Mouse (Mus musculus) embryonic facial prominence, embryonic 14.5 days (tissue): ENCODE data around the gene Lrig3. TPM values are rescaled to one million over a fixed set of nuclear protein-coding genes. Genes with fewer than 3 reads are reported as not detected.

Experiments
- ATAC-seq: fragments of 200-750 bp; cut with Nextera tagmentation; 2 replicates; pipeline ENCODE4 v1.8.0; 2017; ENCODE audit warnings: low read depth, moderate number of reproducible peaks, moderate TSS enrichment
- DNase-seq: peaks from one replicate; pipeline ENCODE4 v3.0.0-alpha.2; 2015; ENCODE audit warnings: low spot score
- H3K27ac ChIP-seq: fragments of 300-500 bp; sonication (generic); replicated peaks from 2 replicates; pipeline ENCODE4 v1.5.1; 2014; ENCODE audit warnings: low read depth, mild to moderate bottlenecking, low read length, moderate library complexity
- H3K27me3 ChIP-seq: fragments of 300-500 bp; sonication (generic); replicated peaks from 2 replicates; pipeline ENCODE4 v1.6.1; 2014; ENCODE audit warnings: low read length; ENCODE audit not compliant: control insufficient read depth, insufficient read depth
- H3K36me3 ChIP-seq: fragments of 300-500 bp; sonication (generic); 2 replicates; pipeline ENCODE4 v1.6.1; 2014; ENCODE audit warnings: low read length, mixed read lengths; ENCODE audit not compliant: control insufficient read depth, insufficient read depth
- H3K4me1 ChIP-seq: fragments of 300-500 bp; sonication (generic); 2 replicates; pipeline ENCODE4 v1.6.1; 2014; ENCODE audit warnings: antibody characterized with exemption, low read length; ENCODE audit not compliant: control insufficient read depth, insufficient read depth
- H3K4me2 ChIP-seq: fragments of 300-500 bp; sonication (generic); 2 replicates; pipeline ENCODE4 v1.6.1; 2014; ENCODE audit warnings: low read depth, mild to moderate bottlenecking, low read length, moderate library complexity, mixed read lengths
- H3K4me3 ChIP-seq: fragments of 300-500 bp; sonication (generic); 2 replicates; pipeline ENCODE4 v1.5.1; 2014; ENCODE audit warnings: low read depth, mild to moderate bottlenecking, low read length
- H3K9ac ChIP-seq: fragments of 300-500 bp; sonication (generic); 2 replicates; pipeline ENCODE4 v1.6.1; 2014; ENCODE audit warnings: low read depth, mild to moderate bottlenecking, low read length, moderate library complexity, mixed read lengths
- H3K9me3 ChIP-seq: fragments of 300-500 bp; sonication (generic); 2 replicates; pipeline ENCODE4 v1.6.1; 2016; ENCODE audit warnings: low read length; ENCODE audit not compliant: control insufficient read depth
- WGBS: fragments of 180-500 bp; shearing (Covaris S2); extraction: QIAGEN DNeasy Blood & Tissue Kit; methylation state at CpG from one replicate; pipeline ENCODE4 v1.1.7; 2014; 5-methylcytosine and 5-hydroxymethylcytosine counted together
- polyA plus RNA-seq: library from polyadenylated mRNA; unstranded; fragments of >200 nt; fragmentation: Nextera tagmentation; extraction: Ambion mirVana; gene quantifications from 2 replicates; pipeline ENCODE4 v1.2.1, GENCODE M21; 2014

The Lrig3 gene
- polyA plus RNA-seq, 1 experiment from 2014 or later, result 23.6 TPM

DNA sequence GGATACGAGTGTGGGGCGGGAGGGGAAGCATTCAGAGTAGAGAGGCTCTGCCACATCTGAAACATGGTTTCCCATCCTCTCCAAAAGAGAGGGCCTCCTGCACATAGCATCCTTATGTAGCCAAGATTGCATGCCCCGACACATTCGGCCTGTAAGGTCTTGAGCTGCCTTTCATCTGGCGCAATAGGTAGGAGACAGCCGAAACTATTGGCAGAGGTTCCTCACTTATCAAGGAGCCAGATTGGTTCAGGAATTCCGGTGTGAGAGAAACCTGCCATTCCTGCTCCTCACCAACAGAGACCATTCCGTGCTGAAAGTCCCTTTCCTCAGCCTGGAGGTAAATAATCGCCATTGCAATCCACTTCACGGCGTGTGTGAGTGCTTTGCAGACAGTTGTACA is 22.1 kb downstream of the Lrig3 start:
- Histone ChIP-seq H3K9me3 (no peaks in the 10 kb centered on the region), H3K9ac (no peak overlapping the region), H3K4me2 (no peak overlapping the region), H3K36me3 (peaks cover 32% of the 10 kb centered on the region), H3K4me3 (no peak overlapping the region), H3K4me1 (peaks cover 37% of the 10 kb centered on the region), H3K27me3 (no peaks in the 10 kb centered on the region), H3K27ac (peak overlapping the region; percentile 49)
- DNase-seq (peak; percentile 72), ATAC-seq (no peak; the same call in 1 of the 2 replicates)
- WGBS, result 71% methylated on average over 11 of the region's 11 CpGs

DNA sequence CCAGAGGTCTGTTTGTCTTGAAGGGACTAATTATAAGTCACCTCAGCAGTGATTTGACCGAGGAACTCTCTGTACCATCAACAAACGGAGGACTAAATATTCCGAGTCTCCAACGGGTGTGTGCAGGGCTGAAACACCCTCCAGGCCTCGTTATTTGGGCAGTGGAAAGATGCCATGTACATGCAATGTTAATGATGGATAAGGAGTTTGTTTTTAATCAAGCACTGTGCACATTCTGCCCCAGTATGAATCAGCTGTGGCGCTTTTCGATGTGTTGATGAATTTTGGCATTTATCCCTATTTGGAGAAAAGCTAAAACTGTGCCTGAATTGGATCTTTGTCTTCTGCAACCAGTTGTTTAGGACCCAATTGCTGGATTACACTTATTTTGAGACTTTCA is 23.9 kb downstream of the Lrig3 start:
- Histone ChIP-seq H3K4me2 (no peak overlapping the region), H3K4me1 (peaks cover 29% of the 10 kb centered on the region), H3K4me3 (no peak overlapping the region), H3K27ac (0 out of 2 replicates have a peak overlapping the region, but pooled peaks have one; percentile 30), H3K9ac (no peak overlapping the region), H3K27me3 (no peaks in the 10 kb centered on the region), H3K9me3 (no peaks in the 10 kb centered on the region), H3K36me3 (peaks cover 33% of the 10 kb centered on the region)
- 48% methylated on average over 7 of the region's 7 CpGs for WGBS
- ATAC-seq, result no peak
- no peak for DNase-seq

DNA sequence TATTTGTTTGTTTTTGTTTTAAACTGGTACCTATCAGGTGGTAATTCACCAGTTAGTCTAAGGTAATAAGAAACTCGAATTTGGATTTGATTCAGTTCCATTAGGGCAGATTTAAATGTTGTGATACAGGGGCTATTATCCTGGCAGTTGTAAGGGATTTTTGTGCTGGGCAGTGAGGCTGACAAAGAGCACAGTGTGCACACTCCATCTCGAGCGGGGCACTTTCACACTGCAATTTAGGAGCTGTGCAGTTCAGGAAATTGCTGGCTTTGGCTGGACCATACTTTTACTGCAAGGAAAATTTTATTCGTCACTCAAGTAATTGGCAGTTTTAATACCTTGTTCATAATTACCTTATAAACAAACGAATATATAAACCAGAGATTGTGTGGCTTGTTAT is 24.4 kb downstream of the Lrig3 start:
- DNase-seq, result no peak
- H3K4me2 ChIP-seq, result no peak overlapping the region
- no peak overlapping the region for H3K9ac ChIP-seq
- H3K4me3 ChIP-seq, result no peak overlapping the region
- H3K27me3 ChIP-seq, result no peaks in the 10 kb centered on the region
- H3K27ac ChIP-seq, result no peak overlapping the region; the same call in 1 of the 2 replicates
- H3K36me3 ChIP-seq, result peaks cover 38% of the 10 kb centered on the region
- no peaks in the 10 kb centered on the region for H3K9me3 ChIP-seq
- no peak for ATAC-seq
- WGBS, result 40% methylated on average over 5 of the region's 5 CpGs
- H3K4me1 ChIP-seq, result peaks cover 28% of the 10 kb centered on the region

DNA sequence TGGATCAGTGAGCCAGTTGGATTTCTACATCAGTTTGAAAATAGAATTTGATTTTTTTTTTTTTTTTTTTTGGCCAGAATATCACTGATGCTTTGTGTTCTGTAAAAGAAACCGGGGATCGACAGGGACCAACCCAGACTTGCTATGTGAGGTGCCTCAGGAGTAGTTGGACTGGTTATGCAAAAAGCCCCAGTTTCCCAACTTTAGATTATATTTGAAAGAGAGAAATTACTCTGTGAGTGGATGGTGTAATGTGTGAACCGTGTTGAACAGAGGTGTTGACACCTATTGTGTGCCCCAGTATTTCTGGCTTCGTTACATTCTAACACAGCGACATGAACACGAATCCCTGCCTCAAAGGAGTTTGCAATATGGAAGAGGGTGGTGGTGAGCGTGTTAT is 25.9 kb downstream of the Lrig3 start:
- peak; percentile 74 for DNase-seq
- Histone ChIP-seq H3K4me3 (no peak overlapping the region), H3K9ac (no peak overlapping the region), H3K27me3 (no peaks in the 10 kb centered on the region), H3K9me3 (no peaks in the 10 kb centered on the region), H3K4me1 (peaks cover 24% of the 10 kb centered on the region), H3K36me3 (peaks cover 49% of the 10 kb centered on the region), H3K27ac (peak overlapping the region; percentile 63), H3K4me2 (no peak overlapping the region)
- ATAC-seq, result peak; percentile 62
- WGBS, result 80% methylated on average over 7 of the region's 7 CpGs

DNA sequence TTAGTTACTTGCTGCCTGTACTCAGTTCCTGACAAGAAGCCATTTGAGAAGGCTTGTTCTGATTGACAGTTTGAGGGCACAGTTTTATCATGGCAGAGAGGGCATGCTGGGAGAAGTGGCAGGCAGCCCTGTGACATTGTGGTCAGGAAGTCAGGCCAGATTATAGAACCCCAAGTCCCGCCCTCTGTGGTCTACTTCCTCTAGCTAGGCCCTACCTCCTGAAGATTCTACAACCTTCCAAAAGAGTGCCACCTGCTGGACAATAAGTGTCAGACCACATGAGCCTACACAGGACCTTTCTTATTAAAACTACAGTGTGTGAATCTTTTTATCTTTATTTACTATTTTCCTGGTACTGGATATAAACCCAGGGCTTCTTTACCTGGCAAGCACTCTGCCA is 28.9 kb downstream of the Lrig3 start:
- peak; percentile 80 for DNase-seq
- Histone ChIP-seq H3K4me3 (no peak overlapping the region), H3K4me2 (no peak overlapping the region), H3K27ac (no peak overlapping the region), H3K4me1 (peaks cover 15% of the 10 kb centered on the region), H3K9ac (no peak overlapping the region), H3K36me3 (peaks cover 55% of the 10 kb centered on the region), H3K27me3 (no peaks in the 10 kb centered on the region), H3K9me3 (no peaks in the 10 kb centered on the region)
- no peak for ATAC-seq
- 100% methylated on average over 1 of the region's 1 CpGs for WGBS

DNA sequence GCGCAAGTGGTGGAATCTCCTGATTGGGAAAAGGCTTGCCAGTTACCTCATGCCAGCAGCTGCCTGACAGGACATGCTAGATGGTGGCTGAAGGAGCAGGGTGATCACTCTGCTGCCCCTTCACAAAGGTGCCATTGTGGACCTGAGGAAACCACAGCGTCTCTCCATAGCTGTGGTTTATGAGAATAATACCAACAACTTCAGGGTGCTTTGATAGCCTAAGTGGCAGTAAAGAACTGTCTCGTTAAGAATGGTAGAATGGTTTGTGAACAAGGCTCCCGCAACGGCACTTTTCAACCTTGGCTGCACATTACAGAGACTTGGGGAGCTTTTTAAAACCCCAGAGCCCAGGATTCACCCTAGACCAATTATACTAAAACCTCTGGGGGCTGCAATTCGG is 29.7 kb downstream of the Lrig3 start:
- H3K27me3 ChIP-seq, result no peaks in the 10 kb centered on the region
- DNase-seq (no peak), ATAC-seq (no peak)
- 83% methylated on average over 6 of the region's 6 CpGs for WGBS
- no peak overlapping the region for H3K9ac ChIP-seq
- H3K4me2 ChIP-seq, result no peak overlapping the region
- peaks cover 63% of the 10 kb centered on the region for H3K36me3 ChIP-seq
- no peaks in the 10 kb centered on the region for H3K9me3 ChIP-seq
- no peak overlapping the region for H3K27ac ChIP-seq
- H3K4me1 ChIP-seq, result peaks cover 14% of the 10 kb centered on the region
- no peak overlapping the region for H3K4me3 ChIP-seq

DNA sequence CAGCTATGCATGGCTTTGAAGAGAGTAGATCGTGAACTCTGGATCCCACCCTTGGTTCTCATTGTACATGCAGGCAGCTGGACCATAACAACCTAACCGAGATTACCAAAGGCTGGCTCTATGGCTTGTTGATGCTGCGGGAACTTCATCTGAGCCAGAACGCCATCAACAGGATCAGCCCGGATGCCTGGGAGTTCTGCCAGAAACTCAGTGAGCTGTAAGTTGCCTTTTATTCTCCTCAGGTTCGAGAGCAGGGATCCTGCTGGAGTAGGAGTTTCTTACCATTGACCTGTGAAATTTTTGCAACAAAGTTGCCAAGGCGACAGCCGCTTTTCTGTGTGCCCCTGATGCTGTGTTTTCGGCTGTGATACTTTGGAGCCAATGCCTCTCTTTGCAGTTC is 31.0 kb downstream of the Lrig3 start:
- ATAC-seq, result peak; percentile 28; the same call in 1 of the 2 replicates
- WGBS, result 59% methylated on average over 9 of the region's 9 CpGs
- peaks cover 74% of the 10 kb centered on the region for H3K36me3 ChIP-seq

DNA sequence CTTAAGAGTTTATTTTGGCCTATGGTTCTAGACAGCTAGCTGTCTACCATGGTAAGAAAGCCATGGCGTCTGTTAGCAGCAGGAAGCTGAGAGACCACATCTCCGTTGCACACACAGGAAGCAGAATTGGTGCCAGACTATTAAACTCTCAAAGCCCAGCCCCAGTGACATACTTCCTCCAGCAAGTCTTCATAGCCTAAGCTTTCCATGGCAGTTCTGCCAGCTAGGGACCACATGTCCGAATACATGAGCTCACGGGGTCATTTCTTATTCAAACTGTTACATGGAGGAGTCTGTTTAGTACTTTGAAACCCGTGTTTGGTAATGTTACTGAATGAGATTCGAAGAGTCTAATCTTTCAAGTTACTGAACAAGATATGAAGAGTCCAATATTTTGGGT is 33.6 kb downstream of the Lrig3 start:
- H3K9me3 ChIP-seq, result no peaks in the 10 kb centered on the region
- H3K36me3 ChIP-seq, result peaks cover 91% of the 10 kb centered on the region
- no peak overlapping the region for H3K4me2 ChIP-seq
- H3K4me1 ChIP-seq, result peaks cover 11% of the 10 kb centered on the region; the same call in 1 of the 2 replicates
- H3K27me3 ChIP-seq, result no peaks in the 10 kb centered on the region
- DNase-seq (no peak), ATAC-seq (no peak)
- 96% methylated on average over 6 of the region's 6 CpGs for WGBS
- no peak overlapping the region for H3K27ac ChIP-seq
- H3K4me3 ChIP-seq, result no peak overlapping the region
- H3K9ac ChIP-seq, result no peak overlapping the region

More for the DNA sequence above, 31.0 kb downstream of the Lrig3 start:
- Histone ChIP-seq H3K27me3 (no peaks in the 10 kb centered on the region), H3K4me3 (no peak overlapping the region), H3K4me2 (no peak overlapping the region), H3K27ac (no peak overlapping the region), H3K4me1 (peaks cover 10% of the 10 kb centered on the region; the same call in 1 of the 2 replicates), H3K9me3 (no peaks in the 10 kb centered on the region), H3K9ac (no peak overlapping the region)
- peak; percentile 70 for DNase-seq

DNA sequence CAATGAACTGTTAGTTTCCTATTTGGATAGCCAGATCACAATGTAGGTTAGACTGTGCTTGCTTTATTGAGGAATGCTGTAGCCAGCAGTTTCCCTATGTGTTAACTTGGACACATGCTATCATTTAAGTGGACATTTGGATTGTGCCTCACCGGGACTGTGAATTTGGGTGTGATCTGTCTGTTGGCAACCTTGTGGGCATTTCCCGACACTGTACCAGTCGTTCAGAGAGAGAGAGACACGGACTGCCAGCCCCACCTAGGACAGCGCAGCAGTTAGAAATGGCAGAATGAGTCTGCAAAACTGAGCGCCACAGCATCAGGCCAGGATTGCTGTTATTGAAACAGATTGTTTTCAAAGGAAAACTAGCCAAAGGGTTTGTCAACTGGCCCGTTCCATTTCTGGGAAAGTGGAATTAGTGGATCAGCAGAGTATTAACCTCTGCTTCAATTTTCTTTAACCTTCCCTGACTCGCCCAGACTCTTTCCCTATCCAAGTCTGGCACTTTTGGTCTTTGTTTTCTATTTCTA is 35.0 kb downstream of the Lrig3 start:
- DNase-seq (no peak), ATAC-seq (no peak)
- peaks cover 11% of the 10 kb centered on the region; the same call in 1 of the 2 replicates for H3K4me1 ChIP-seq
- no peaks in the 10 kb centered on the region for H3K9me3 ChIP-seq
- H3K4me3 ChIP-seq, result no peak overlapping the region
- peaks cover 90% of the 10 kb centered on the region for H3K36me3 ChIP-seq
- 73% methylated on average over 8 of the region's 8 CpGs for WGBS
- H3K9ac ChIP-seq, result no peak overlapping the region
- H3K27ac ChIP-seq, result 0 out of 2 replicates have a peak overlapping the region, but pooled peaks have one; percentile 33
- no peak overlapping the region for H3K4me2 ChIP-seq
- H3K27me3 ChIP-seq, result no peaks in the 10 kb centered on the region
